ENCODE assay signal across 26 mouse cellular contexts in genomic region chr6:140040952-140041351, GRCm38 (mm10). TPM values are rescaled to one million over a fixed set of nuclear protein-coding genes. Genes with fewer than 3 reads are reported as not detected.
"Had no signal": no experiment of that assay in that cellular context is flagged by ENCODE, and none has a peak within 500 bp of the region (broad histone marks: within the 10 kb centered on the region; RNA-seq: fewer than 3 reads in every experiment).

TSS of gene Capza3 (plus strand) at chr6:140041252.

- H3K4me2 ChIP-seq: neural tube, embryonic 12.5 days; neural tube, embryonic 13.5 days; neural tube, embryonic 15.5 days; stomach, embryonic 15.5 days had no signal

- H3K36me3 ChIP-seq: neural tube, embryonic 12.5 days; neural tube, embryonic 13.5 days; neural tube, embryonic 15.5 days; stomach, embryonic 15.5 days had no signal

- H3K9ac ChIP-seq: neural tube, embryonic 12.5 days; neural tube, embryonic 13.5 days; neural tube, embryonic 15.5 days; stomach, embryonic 15.5 days had no signal

- H3K4me1 ChIP-seq: neural tube, embryonic 12.5 days; neural tube, embryonic 13.5 days; neural tube, embryonic 15.5 days; stomach, embryonic 15.5 days had no signal

- DNase-seq: retina, postnatal 1 day; right cerebral cortex, adult 18-20 months; right cerebral cortex, postnatal 14 days; right cerebral cortex, postnatal 25 days; right cerebral cortex, postnatal 4 days; spleen, adult 18-20 months; thymus, adult 18-20 months; thymus, adult 2 months; thymus, postnatal 14 days; thymus, postnatal 25 days; thymus, postnatal 36 days; thymus, postnatal 4 days had no signal

- H3K9me3 ChIP-seq: neural tube, embryonic 12.5 days; neural tube, embryonic 13.5 days; neural tube, embryonic 15.5 days; stomach, embryonic 15.5 days had no signal

- H3K27me3 ChIP-seq: neural tube, embryonic 12.5 days; neural tube, embryonic 13.5 days; neural tube, embryonic 15.5 days; stomach, embryonic 15.5 days had no signal

- H3K27ac ChIP-seq: neural tube, embryonic 12.5 days; neural tube, embryonic 13.5 days; neural tube, embryonic 15.5 days; stomach, embryonic 15.5 days; stomach, postnatal 0 days had no signal

- H3K4me3 ChIP-seq: neural tube, embryonic 12.5 days; neural tube, embryonic 13.5 days; neural tube, embryonic 15.5 days; stomach, embryonic 15.5 days had no signal

RNA-seq across cellular contexts. Expression of gene Capza3, which starts in this region (rescaled TPM):
- total RNA-seq: neutrophil, adult 5-6 weeks had no signal
- polyA plus RNA-seq: neural tube, embryonic 11.5 days; neural tube, embryonic 12.5 days; neural tube, embryonic 13.5 days; neural tube, embryonic 14.5 days; neural tube, embryonic 15.5 days; small intestine, adult 2 months; spleen, adult 2 months; stomach, embryonic 14.5 days; stomach, embryonic 15.5 days; stomach, embryonic 16.5 days; stomach, postnatal 0 days; thymus, adult 2 months; thymus, postnatal 0 days; urinary bladder, adult 2 months had no signal
